Mouse (Mus musculus) gastrocnemius, adult 18-20 months (tissue): ENCODE results near the gene Nlrp3. TPM values are rescaled to one million over a fixed set of nuclear protein-coding genes. Genes with fewer than 3 reads are reported as not detected.
"Not testable (repeated sequence)": the region's sequence is repeated elsewhere in the genome, so short reads cannot be mapped to it uniquely, and the experiment has no call there.

ENCODE experiments used
- DNase-seq: peaks from one replicate; pipeline ENCODE4 v3.0.0; 2021; ENCODE audit warnings: low spot score
- total RNA-seq, 2 experiments: library from RNA; stranded (reverse); gene quantifications; 2 replicates each; pipeline ENCODE4 v1.2.3; 2021

The Nlrp3 gene
- total RNA-seq, 2 experiments from 2014 or later: 0.12 TPM; not detected in 1

GRCm38 (mm10) chr11:59531562-59531961 lies 9.8 kb upstream of the Nlrp3 start:
- no peak for DNase-seq

- no peak for DNase-seq
Observed at GRCm38 (mm10) chr11:59537218-59538130, 3.9 kb upstream of the Nlrp3 start.

GRCm38 (mm10) chr11:59538387-59538786 lies 3.0 kb upstream of the Nlrp3 start:
- peak; percentile 74 for DNase-seq

GRCm38 (mm10) chr11:59540123-59540522 lies 1.2 kb upstream of the Nlrp3 start:
- no peak for DNase-seq

- no peak for DNase-seq
Observed at GRCm38 (mm10) chr11:59542442-59542841, 1.1 kb downstream of the Nlrp3 start.

GRCm38 (mm10) chr11:59543376-59543775 lies 2.0 kb downstream of the Nlrp3 start:
- DNase-seq: no peak

GRCm38 (mm10) chr11:59544005-59544404 lies 2.6 kb downstream of the Nlrp3 start:
- no peak for DNase-seq

- DNase-seq: no peak
Observed at GRCm38 (mm10) chr11:59554127-59554526, 12.8 kb downstream of the Nlrp3 start.

- no peak for DNase-seq
Observed at GRCm38 (mm10) chr11:59554535-59554934, 13.2 kb downstream of the Nlrp3 start.

GRCm38 (mm10) chr11:59560906-59561305 lies 19.5 kb downstream of the Nlrp3 start:
- no peak for DNase-seq

- no peak for DNase-seq
Observed at GRCm38 (mm10) chr11:59562336-59562735, 21.0 kb downstream of the Nlrp3 start.

GRCm38 (mm10) chr11:59562837-59563236 lies 21.5 kb downstream of the Nlrp3 start:
- DNase-seq: no peak

GRCm38 (mm10) chr11:59569306-59569705 lies 27.9 kb downstream of the Nlrp3 start:
- peak; percentile 10 for DNase-seq

GRCm38 (mm10) chr11:59575726-59576125 lies 34.4 kb downstream of the Nlrp3 start:
- DNase-seq: no peak

GRCm38 (mm10) chr11:59576135-59576534 lies 34.8 kb downstream of the Nlrp3 start, which contains the start of gene Olfr222:
TSS of gene Olfr222 (minus strand) at chr11:59576235.
- DNase-seq: not testable (repeated sequence)

- no peak for DNase-seq
Observed at GRCm38 (mm10) chr11:59584539-59584938, 43.2 kb downstream of the Nlrp3 start.

- no peak for DNase-seq
Observed at GRCm38 (mm10) chr11:59589496-59589895, 48.1 kb downstream of the Nlrp3 start.

- DNase-seq: no peak
Observed at GRCm38 (mm10) chr11:59593189-59593588, 51.8 kb downstream of the Nlrp3 start, which contains the start of gene Olfr223. TSS of gene Olfr223 (minus strand) at chr11:59593289.

GRCm38 (mm10) chr11:59596091-59596490 lies 54.7 kb downstream of the Nlrp3 start:
- no peak for DNase-seq

- DNase-seq: no peak
Observed at GRCm38 (mm10) chr11:59596950-59597349, 55.6 kb downstream of the Nlrp3 start.

- no peak for DNase-seq
Observed at GRCm38 (mm10) chr11:59599211-59599610, 57.8 kb downstream of the Nlrp3 start.

- peak; percentile 7 for DNase-seq
Observed at GRCm38 (mm10) chr11:59600872-59601271, 59.5 kb downstream of the Nlrp3 start.

- DNase-seq: no peak
Observed at GRCm38 (mm10) chr11:59602287-59602686, 60.9 kb downstream of the Nlrp3 start.
